Mouse (Mus musculus) testis, adult 2 months (tissue): ENCODE measurements around the gene Zw10.

ENCODE experiments used
- CTCF ChIP-seq: fragments of 200-500 bp; IDR thresholded peaks from 2 replicates; pipeline ENCODE4 v1.5.1; 2012; ENCODE audit warnings: low read depth, mild to moderate bottlenecking, inconsistent platforms, low read length, moderate library complexity; ENCODE audit not compliant: control insufficient read depth, insufficient read depth, insufficient replicate concordance
- POLR2A ChIP-seq: fragments of 200-500 bp; IDR thresholded peaks from 2 replicates; pipeline ENCODE4 v1.6.1; 2012; ENCODE audit warnings: low read depth, mild to moderate bottlenecking, inconsistent platforms, low read length, moderate library complexity; ENCODE audit not compliant: control insufficient read depth

DNA sequence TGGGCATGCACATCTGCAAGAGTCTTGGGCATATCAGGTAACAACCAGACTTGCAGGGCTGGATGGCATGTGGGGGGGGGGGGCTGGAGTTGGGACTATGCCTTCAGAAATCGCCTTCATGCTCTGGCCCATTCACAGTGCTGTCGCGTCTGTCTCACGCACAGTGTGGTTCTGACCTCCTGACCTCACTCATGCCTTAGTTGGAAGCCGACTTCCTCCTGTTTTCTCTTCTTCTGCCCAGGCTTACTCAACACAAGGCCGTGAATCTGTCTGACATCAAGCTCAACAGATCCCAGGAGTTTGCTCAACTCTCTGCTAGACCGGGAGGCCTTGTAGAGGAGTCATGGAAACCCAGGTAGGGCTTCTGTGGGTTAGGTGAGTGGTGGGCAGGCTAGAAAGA, 53.7 kb downstream of the Zw10 start:
- TF ChIP-seq CTCF (no peak), POLR2A (no peak)
